Mouse (Mus musculus): ENCODE measurements around the gene Parvg. TPM values are rescaled to one million over a fixed set of nuclear protein-coding genes. Genes with fewer than 3 reads are reported as not detected.

Gene Parvg
- total and polyA plus RNA-seq, 2 experiments from 2014 or later = 1.6 to 1.7 TPM

- WGBS = 15% methylated on average over 8 of the region's 8 CpGs
- H3K9me3 ChIP-seq (ENCODE audit: low read length) = no peaks in the 10 kb centered on the region
- peak; percentile 30; the same call in 1 of the 2 replicates for ATAC-seq
- H3K36me3 ChIP-seq (ENCODE audit: insufficient read depth) = no peaks in the 10 kb centered on the region
- no peak overlapping the region for H3K4me2 ChIP-seq (ENCODE audit: low read depth)
- H3K4me1 ChIP-seq (ENCODE audit: insufficient read depth) = peaks cover 41% of the 10 kb centered on the region
- peak overlapping the region; percentile 15; the same call in 1 of the 2 replicates for H3K27ac ChIP-seq (ENCODE audit: low read depth, low read length)
- no peak overlapping the region for H3K9ac ChIP-seq
- H3K27me3 ChIP-seq (ENCODE audit: insufficient read depth, low read length) = no peaks in the 10 kb centered on the region
- TF ChIP-seq CTCF (IDR thresholded peaks at IDR 0.05; ENCODE audit: low read depth) = no peak
- no peak overlapping the region for H3K4me3 ChIP-seq (ENCODE audit: low read depth, low read length)
- DNase-seq = peak; percentile 60
Measured at GRCm38 (mm10) chr15:84301641-84302420, 22.0 kb upstream of the Parvg start.

- ATAC-seq (no peak), DNase-seq (no peak)
- Histone ChIP-seq H3K27ac (ENCODE audit: low read depth, low read length) (no peak overlapping the region), H3K4me1 (ENCODE audit: insufficient read depth) (peaks cover 40% of the 10 kb centered on the region), H3K9ac (no peak overlapping the region), H3K27me3 (ENCODE audit: insufficient read depth, low read length) (no peaks in the 10 kb centered on the region), H3K9me3 (ENCODE audit: low read length) (no peaks in the 10 kb centered on the region), H3K4me2 (ENCODE audit: low read depth) (no peak overlapping the region), H3K4me3 (ENCODE audit: low read depth, low read length) (no peak overlapping the region), H3K36me3 (ENCODE audit: insufficient read depth) (no peaks in the 10 kb centered on the region)
- no peak for TF ChIP-seq CTCF (IDR thresholded peaks at IDR 0.05; ENCODE audit: low read depth)
- WGBS = 71% methylated on average over 10 of the region's 10 CpGs
Measured at GRCm38 (mm10) chr15:84303264-84303663, 20.6 kb upstream of the Parvg start.

GRCm38 (mm10) chr15:84305333-84305732 is 18.5 kb upstream of the Parvg start:
- no peaks in the 10 kb centered on the region for H3K9me3 ChIP-seq (ENCODE audit: low read length)
- H3K27ac ChIP-seq (ENCODE audit: low read depth, low read length) = peak overlapping the region; percentile 2; the same call in 1 of the 2 replicates
- 23% methylated on average over 10 of the region's 10 CpGs for WGBS
- H3K9ac ChIP-seq = no peak overlapping the region
- H3K4me1 ChIP-seq (ENCODE audit: insufficient read depth) = peaks cover 26% of the 10 kb centered on the region; the same call in 1 of the 2 replicates
- H3K36me3 ChIP-seq (ENCODE audit: insufficient read depth) = no peaks in the 10 kb centered on the region
- H3K27me3 ChIP-seq (ENCODE audit: insufficient read depth, low read length) = no peaks in the 10 kb centered on the region
- ATAC-seq = peak; percentile 37; the same call in 1 of the 2 replicates
- TF ChIP-seq CTCF (IDR thresholded peaks at IDR 0.05; ENCODE audit: low read depth) = no peak
- peak; percentile 67 for DNase-seq
- no peak overlapping the region for H3K4me2 ChIP-seq (ENCODE audit: low read depth)
- H3K4me3 ChIP-seq (ENCODE audit: low read depth, low read length) = no peak overlapping the region

- TF ChIP-seq CTCF (IDR thresholded peaks at IDR 0.05; ENCODE audit: low read depth) = no peak
- ATAC-seq = peak; percentile 83
- no peak overlapping the region for H3K4me3 ChIP-seq (ENCODE audit: low read depth, low read length)
Measured at GRCm38 (mm10) chr15:84310271-84310670, 13.6 kb upstream of the Parvg start.

GRCm38 (mm10) chr15:84311295-84312085 is 12.3 kb upstream of the Parvg start:
- no peak for TF ChIP-seq CTCF (IDR thresholded peaks at IDR 0.05; ENCODE audit: low read depth)
- H3K27me3 ChIP-seq (ENCODE audit: insufficient read depth, low read length) = no peaks in the 10 kb centered on the region
- H3K9me3 ChIP-seq (ENCODE audit: low read length) = no peaks in the 10 kb centered on the region
- H3K36me3 ChIP-seq (ENCODE audit: insufficient read depth) = no peaks in the 10 kb centered on the region
- WGBS = 72% methylated on average over 9 of the region's 9 CpGs
- H3K9ac ChIP-seq = no peak overlapping the region
- no peak overlapping the region for H3K4me2 ChIP-seq (ENCODE audit: low read depth)
- no peak for ATAC-seq
- H3K27ac ChIP-seq (ENCODE audit: low read depth, low read length) = no peak overlapping the region
- H3K4me1 ChIP-seq (ENCODE audit: insufficient read depth) = peaks cover 10% of the 10 kb centered on the region; the same call in 1 of the 2 replicates
- H3K4me3 ChIP-seq (ENCODE audit: low read depth, low read length) = no peak overlapping the region
- DNase-seq = no peak

More at GRCm38 (mm10) chr15:84310271-84310670, 13.6 kb upstream of the Parvg start:
- peak; percentile 81 for DNase-seq
- 29% methylated on average over 11 of the region's 11 CpGs for WGBS
- Histone ChIP-seq H3K9me3 (ENCODE audit: low read length) (no peaks in the 10 kb centered on the region), H3K9ac (no peak overlapping the region), H3K27ac (ENCODE audit: low read depth, low read length) (peak overlapping the region; percentile 50; the same call in 1 of the 2 replicates), H3K4me2 (ENCODE audit: low read depth) (no peak overlapping the region), H3K36me3 (ENCODE audit: insufficient read depth) (no peaks in the 10 kb centered on the region), H3K27me3 (ENCODE audit: insufficient read depth, low read length) (no peaks in the 10 kb centered on the region), H3K4me1 (ENCODE audit: insufficient read depth) (peaks cover 10% of the 10 kb centered on the region; the same call in 1 of the 2 replicates)

GRCm38 (mm10) chr15:84312878-84313565 is 10.8 kb upstream of the Parvg start:
- 63% methylated on average over 9 of the region's 10 CpGs for WGBS
- H3K27me3 ChIP-seq (ENCODE audit: insufficient read depth, low read length) = no peaks in the 10 kb centered on the region
- H3K9ac ChIP-seq = no peak overlapping the region
- no peak for TF ChIP-seq CTCF (IDR thresholded peaks at IDR 0.05; ENCODE audit: low read depth)
- ATAC-seq (no peak), DNase-seq (no peak)
- no peaks in the 10 kb centered on the region for H3K36me3 ChIP-seq (ENCODE audit: insufficient read depth)
- no peaks in the 10 kb centered on the region for H3K9me3 ChIP-seq (ENCODE audit: low read length)
- no peak overlapping the region for H3K4me3 ChIP-seq (ENCODE audit: low read depth, low read length)
- no peak overlapping the region for H3K27ac ChIP-seq (ENCODE audit: low read depth, low read length)
- H3K4me2 ChIP-seq (ENCODE audit: low read depth) = no peak overlapping the region
- H3K4me1 ChIP-seq (ENCODE audit: insufficient read depth) = peaks cover 10% of the 10 kb centered on the region; the same call in 1 of the 2 replicates
